ENCODE assay signal across 18 mouse cellular contexts in genomic region chr16:40942266-40942665, GRCm38 (mm10).
A peak's percentile ranks its signal among the peaks of the same experiment; 100 is the strongest.
DNase-seq lines count a peak whose midpoint lies in the region; ATAC-seq and TF ChIP-seq lines count a peak whose summit lies in the region.
"Had no signal": no experiment of that assay in that cellular context is flagged by ENCODE, and none has a peak within 500 bp of the region (broad histone marks: within the 10 kb centered on the region; RNA-seq: fewer than 3 reads in every experiment).

No protein-coding gene starts in this region.

- no peaks in the 10 kb centered on the region for H3K9me3 ChIP-seq in forebrain, embryonic 15.5 days
- H3K9me3 ChIP-seq in forebrain, embryonic 10.5 days: no peaks in the 10 kb centered on the region
- H3K9me3 ChIP-seq: heart, embryonic 13.5 days; hindbrain, embryonic 15.5 days had no signal

- DNase-seq in forebrain, embryonic 10.5 days (ENCODE audit: extremely low spot score, low spot score): no peak
- peak; percentile 35 for DNase-seq in brain, adult 2 months (ENCODE audit: low read depth, low spot score)
- peak; percentile 69 for DNase-seq in brain, embryonic 14.5 days (ENCODE audit: low read depth)
- peak; percentile 13 for DNase-seq in telencephalon, adult 2 months (ENCODE audit: low read depth, low spot score)
- no peak for DNase-seq in gastrocnemius, postnatal 10 days
- DNase-seq: adrenal gland, adult 2 months; adrenal gland, postnatal 36 days; cerebellum, adult 11-12 months; cerebellum, postnatal 10 days; gastrocnemius, adult 2 months; gastrocnemius, postnatal 36 days; heart, adult 11 months; heart, postnatal 36 days; kidney, adult 2 months had no signal

- peak; percentile 43 for ATAC-seq in forebrain, embryonic 15.5 days (replicated peaks)
- ATAC-seq: intestine, embryonic 16.5 days had no signal

- no peak for TF ChIP-seq POLR2A in brain, embryonic 14.5 days (IDR thresholded peaks at IDR 0.05; ENCODE audit: borderline replicate concordance, extremely low read depth, insufficient read depth, insufficient read length, poor library complexity, severe bottlenecking)

- no peak overlapping the region for H3K4me3 ChIP-seq in forebrain, embryonic 15.5 days
- H3K4me3 ChIP-seq in forebrain, embryonic 10.5 days: no peak overlapping the region
- H3K4me3 ChIP-seq: gastrocnemius, adult 2 months; heart, embryonic 13.5 days; hindbrain, embryonic 15.5 days had no signal

- H3K4me2 ChIP-seq in forebrain, embryonic 15.5 days (replicated peaks): no peak overlapping the region
- H3K4me2 ChIP-seq: heart, embryonic 13.5 days; hindbrain, embryonic 15.5 days had no signal

- H3K27ac ChIP-seq in forebrain, embryonic 15.5 days (replicated peaks): no peak overlapping the region
- no peak overlapping the region for H3K27ac ChIP-seq in forebrain, embryonic 10.5 days
- H3K27ac ChIP-seq: gastrocnemius, adult 2 months; heart, embryonic 13.5 days; hindbrain, embryonic 15.5 days had no signal

- H3K27me3 ChIP-seq in forebrain, embryonic 15.5 days: no peaks in the 10 kb centered on the region
- no peaks in the 10 kb centered on the region for H3K27me3 ChIP-seq in forebrain, embryonic 10.5 days (ENCODE audit: poor library complexity, severe bottlenecking)
- H3K27me3 ChIP-seq: heart, embryonic 13.5 days; hindbrain, embryonic 15.5 days had no signal

- no peaks in the 10 kb centered on the region for H3K36me3 ChIP-seq in forebrain, embryonic 15.5 days
- H3K36me3 ChIP-seq in forebrain, embryonic 10.5 days (replicated peaks): no peaks in the 10 kb centered on the region
- H3K36me3 ChIP-seq: heart, embryonic 13.5 days; hindbrain, embryonic 15.5 days had no signal

- 68% methylated on average over 3 of the region's 3 CpGs for WGBS in forebrain, embryonic 15.5 days
- 89% methylated on average over 3 of the region's 3 CpGs for WGBS in forebrain, embryonic 10.5 days

- peaks cover 9% of the 10 kb centered on the region for H3K4me1 ChIP-seq in forebrain, embryonic 15.5 days
- peaks cover 11% of the 10 kb centered on the region; the same call in 1 of the 2 replicates for H3K4me1 ChIP-seq in forebrain, embryonic 10.5 days
- H3K4me1 ChIP-seq: heart, embryonic 13.5 days had no signal

- H3K9ac ChIP-seq in forebrain, embryonic 15.5 days (replicated peaks): no peak overlapping the region
- H3K9ac ChIP-seq: heart, embryonic 13.5 days; hindbrain, embryonic 15.5 days had no signal

- no peak for TF ChIP-seq CTCF in brain, embryonic 14.5 days (IDR thresholded peaks at IDR 0.05; ENCODE audit: borderline replicate concordance, extremely low read depth, insufficient read depth, insufficient read length)

Comparison
In these comparisons a context has a peak if more than half of its experiments do, and no peak if none do; other contexts are left out.
1. DNase-seq: peak in brain, adult 2 months (single experiment), brain, embryonic 14.5 days (single experiment) and telencephalon, adult 2 months (single experiment); none in forebrain, embryonic 10.5 days (single experiment) and gastrocnemius, postnatal 10 days (single experiment).